Mouse (Mus musculus) layer of hippocampus, adult 18-20 months (tissue): ENCODE results near the gene Fcrls. TPM values are rescaled to one million over a fixed set of nuclear protein-coding genes. Genes with fewer than 3 reads are reported as not detected.

Source experiments
- DNase-seq, 2 experiments: peaks; one replicate each; pipeline ENCODE4 v3.0.0; 2022; ENCODE audit warnings: low spot score in 2 of 2
- long read RNA-seq: library from polyadenylated mRNA; stranded (forward); transcript quantifications from one replicate; pipeline ENCODE4 v2.0.0, GENCODE M21; 2021
- total RNA-seq, 2 experiments: library from RNA; stranded (reverse); gene quantifications; 2 replicates each; pipeline ENCODE4 v1.2.3; 2021

Fcrls gene
- total RNA-seq: 10 to 100 TPM; 21.6 to 24.7 TPM
- long read RNA-seq, transcript Fcrls-201 (8 exons, 2,273 nt): major isoform, 23 of 27 reads
- long read RNA-seq, partial matches to known transcripts: 3 of 27 reads
- long read RNA-seq, other reads (novel, unspliced or antisense): 1 of 27 reads

DNA sequence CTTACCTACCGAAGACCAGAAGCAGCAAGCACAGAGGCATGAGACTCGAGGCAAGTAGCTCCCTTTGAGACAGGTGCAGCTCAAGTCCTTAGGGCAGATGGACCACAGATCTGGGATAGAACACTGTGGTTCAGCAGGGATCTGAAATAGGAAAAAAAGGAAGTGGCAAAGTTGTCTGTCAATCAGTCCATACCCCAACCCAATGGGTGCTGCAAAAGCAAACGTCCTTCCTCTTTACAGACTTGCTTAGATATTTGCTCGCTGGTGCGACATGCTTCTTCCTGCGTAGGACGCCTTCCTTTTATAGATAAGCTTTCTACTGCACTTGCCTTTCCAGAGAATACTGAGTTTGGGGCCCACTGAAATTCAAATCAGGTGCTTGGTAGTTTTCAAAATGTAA, at the start of gene Fcrls:
Gene Fcrls, minus strand, starts transcription at position 303 of the 400 bp plus-strand sequence.
- no peak for DNase-seq

GRCm38 (mm10) chr3:87309922-87310321, 46.4 kb upstream of the Fcrls start:
- peak in 1 of 2 experiments; percentile 4 for DNase-seq

- DNase-seq: no peak
Observed at GRCm38 (mm10) chr3:87299901-87300300, 36.4 kb upstream of the Fcrls start.

GRCm38 (mm10) chr3:87274372-87274771, 10.8 kb upstream of the Fcrls start:
- DNase-seq: no peak

GRCm38 (mm10) chr3:87266581-87266980, 3.0 kb upstream of the Fcrls start:
- no peak for DNase-seq

DNA sequence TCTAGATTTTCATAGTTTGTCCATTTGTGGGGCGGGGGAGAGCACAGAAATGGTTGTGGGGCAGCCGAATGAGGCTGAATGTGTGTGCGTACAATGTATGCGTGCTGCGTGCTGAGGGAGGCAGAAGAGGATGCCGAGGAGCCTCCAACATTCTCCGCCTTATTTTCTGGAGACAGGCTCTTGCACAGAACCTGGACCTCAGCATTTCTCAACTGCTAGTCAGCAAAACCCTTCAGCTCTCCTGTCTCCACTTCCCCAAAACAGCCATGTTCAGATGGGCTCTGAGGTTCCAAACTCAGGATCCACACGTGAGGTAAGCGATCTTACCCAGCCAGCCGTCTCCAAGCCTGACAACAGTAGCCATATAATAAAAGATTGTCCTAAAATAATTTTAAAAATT, 8.3 kb downstream of the Fcrls start:
- no peak for DNase-seq

GRCm38 (mm10) chr3:87249571-87249970, 14.0 kb downstream of the Fcrls start:
- no peak for DNase-seq

GRCm38 (mm10) chr3:87247292-87247691, 16.2 kb downstream of the Fcrls start:
- DNase-seq: peak in 1 of 2 experiments; percentile 32

DNA sequence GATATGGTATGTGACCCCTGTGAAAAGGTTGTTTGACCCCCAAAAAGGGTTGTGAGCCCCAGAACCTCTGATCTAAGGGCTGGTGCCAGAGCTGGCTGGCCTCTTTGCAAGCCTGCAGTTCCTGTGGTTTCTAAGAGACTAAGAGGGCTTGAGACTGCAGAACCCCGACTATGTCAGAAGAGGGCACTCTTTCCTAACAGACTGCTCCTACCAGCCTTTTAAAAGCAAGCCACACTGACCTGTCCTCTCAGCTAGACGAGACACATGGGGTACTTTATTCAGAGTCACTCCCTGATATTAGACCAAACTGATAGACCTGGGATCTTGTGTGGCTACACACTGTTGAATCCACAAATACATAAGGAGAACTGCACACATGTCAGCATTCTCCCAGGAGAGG, 19.9 kb downstream of the Fcrls start:
- peak; percentile 25 to 76 for DNase-seq

- no peak for DNase-seq
Observed at GRCm38 (mm10) chr3:87240909-87241308, 22.6 kb downstream of the Fcrls start.

GRCm38 (mm10) chr3:87223636-87224035, 39.9 kb downstream of the Fcrls start:
- DNase-seq: no peak

- peak in 1 of 2 experiments; percentile 14 for DNase-seq
Observed at GRCm38 (mm10) chr3:87222346-87222745, 41.2 kb downstream of the Fcrls start.

DNA sequence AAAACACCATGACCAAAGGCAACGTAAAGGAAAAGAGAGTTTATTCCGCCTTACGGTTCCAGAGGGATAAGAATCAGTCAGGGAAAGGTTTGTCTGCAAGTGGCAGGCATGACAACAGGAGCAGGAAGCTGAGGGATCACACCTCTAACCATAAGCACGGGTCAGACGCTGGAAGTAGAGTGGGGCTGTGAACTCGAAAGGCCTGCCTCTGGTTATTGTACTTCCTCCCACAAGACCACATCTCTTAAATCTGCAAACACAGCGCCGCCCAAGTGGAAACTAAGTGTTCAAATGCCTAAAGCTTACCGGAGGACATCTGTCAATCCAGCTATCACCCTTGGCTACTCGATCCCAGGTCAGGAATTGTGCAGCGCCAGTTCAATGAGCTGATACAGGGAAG, 48.4 kb downstream of the Fcrls start:
- DNase-seq: no peak

DNA sequence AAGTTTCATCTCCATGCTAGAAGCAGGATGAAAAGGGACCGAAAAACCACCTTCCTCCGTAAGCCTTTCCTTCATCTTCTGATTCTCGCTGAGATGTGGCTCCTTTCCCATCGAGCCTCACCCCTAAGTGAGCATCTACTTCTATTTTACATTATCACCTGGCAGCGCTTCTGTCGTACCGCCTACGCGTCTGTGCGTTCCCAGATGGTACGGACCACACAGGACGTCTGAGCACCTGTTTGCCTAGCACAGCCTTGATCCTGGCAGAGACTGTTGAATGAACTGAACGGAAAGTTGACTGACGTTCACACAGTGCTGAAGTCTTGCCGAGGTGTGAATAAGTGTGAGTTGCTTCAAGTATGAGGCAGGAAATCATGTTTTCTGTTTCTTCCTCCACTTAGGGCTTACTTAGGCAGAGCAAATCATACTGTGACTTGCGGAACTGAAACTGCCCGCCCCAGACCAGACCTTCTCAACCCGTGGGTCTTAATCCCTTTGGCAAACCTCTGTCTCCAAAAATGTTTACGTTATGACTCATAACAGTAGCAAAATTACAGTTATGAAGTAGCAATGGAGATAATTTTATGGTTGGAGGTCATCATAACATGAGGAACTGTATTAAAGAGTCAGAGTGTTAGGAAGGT, 49.2 kb downstream of the Fcrls start:
- DNase-seq: peak; percentile 8 to 41

DNA sequence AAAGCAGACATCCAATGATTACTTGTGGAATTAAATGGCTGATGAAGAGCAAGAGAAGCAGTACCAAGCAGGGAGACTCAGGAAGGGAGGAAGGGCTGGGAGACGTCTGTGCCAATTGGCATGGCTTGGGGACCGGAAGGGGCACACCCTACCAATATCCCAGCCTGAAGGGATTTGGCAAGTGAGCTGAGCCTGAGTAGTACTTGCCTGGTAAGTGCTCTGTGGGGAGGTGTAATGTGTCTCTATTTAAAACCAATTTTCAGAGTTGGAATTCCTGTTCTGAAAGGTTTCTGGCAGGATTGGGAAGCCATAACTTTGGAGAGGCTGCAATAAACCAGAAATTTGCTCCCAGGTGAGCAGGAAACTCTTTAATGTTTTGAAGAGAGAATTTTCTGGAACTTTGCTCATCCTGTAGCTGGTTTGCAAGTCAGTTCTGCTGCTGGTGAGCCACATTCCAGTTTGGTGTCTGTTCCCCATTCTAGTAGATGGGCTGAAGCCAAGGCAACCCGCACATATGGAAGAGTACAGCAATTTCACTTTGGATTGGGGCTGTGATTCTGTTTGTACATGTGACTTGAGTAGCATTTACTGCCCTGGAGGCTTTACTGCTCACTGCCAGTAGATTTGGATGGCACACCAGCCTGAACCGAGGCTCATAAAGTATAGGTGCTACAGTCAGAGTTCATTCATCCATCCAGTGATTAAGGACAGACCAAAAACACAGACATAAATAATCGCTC, 57.0 kb downstream of the Fcrls start:
- DNase-seq: no peak

Other genes with a start within 250 kb of the Fcrls start
- gene Kirrel, start 89.0 kb downstream of the Fcrls start, total RNA-seq: 1 to 10 TPM; 2.6 to 3.5 TPM
- not detected for gene Cd5l, start 94.1 kb upstream of the Fcrls start, total RNA-seq
- under 1 TPM; 0.17 to 0.41 TPM for gene Fcrl1, start 112.6 kb upstream of the Fcrls start, total RNA-seq
- not detected for gene Fcrl5, start 172.0 kb upstream of the Fcrls start, total RNA-seq